Mouse (Mus musculus): ENCODE measurements around the gene Rassf9. TPM values are rescaled to one million over a fixed set of nuclear protein-coding genes. Genes with fewer than 3 reads are reported as not detected.

Rassf9 gene
- polyA plus RNA-seq (2015; fragmentation: Nextera tagmentation; extraction: Ambion mirVana): 0.20 TPM in 2 replicates

- WGBS (ENCODE audit: insufficient replicate concordance): 23% methylated on average over 5 of the region's 5 CpGs
- H3K4me2 ChIP-seq (ENCODE audit: low read depth, low read length): no peak within 1 kb of the TSS
These were observed at the start of gene Rassf9 for GRCm38 (mm10) chr10:102511807-102512461. TSS of gene Rassf9 (plus strand) at chr10:102512222.

DNA sequence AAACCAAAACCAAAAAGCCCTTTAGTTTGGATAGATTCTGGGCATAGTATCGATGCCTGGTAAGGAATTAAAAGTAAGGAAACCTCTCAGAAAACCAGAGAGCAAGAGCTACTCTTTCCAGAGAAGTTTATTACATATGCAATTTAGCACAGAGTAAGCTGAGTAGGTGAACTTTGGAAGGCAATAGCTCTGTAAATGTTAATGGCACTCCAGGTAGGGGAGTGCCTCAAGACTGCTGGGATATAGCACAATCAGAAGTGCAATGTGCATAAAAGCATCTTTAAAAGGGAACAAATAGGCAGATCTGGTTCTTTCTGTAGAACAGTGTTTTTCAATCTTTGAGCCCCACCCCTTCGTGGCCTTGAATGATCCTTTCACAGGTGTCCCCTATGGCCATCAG, 42.6 kb upstream of the Rassf9 start:
- Histone ChIP-seq H3K9ac (replicated peaks) (no peak overlapping the region), H3K36me3 (replicated peaks; ENCODE audit: insufficient read depth, low read length) (no peaks in the 10 kb centered on the region), H3K4me1 (ENCODE audit: insufficient read depth) (no peaks in the 10 kb centered on the region), H3K4me2 (ENCODE audit: low read depth, low read length) (no peak overlapping the region), H3K27me3 (ENCODE audit: insufficient read depth, low read length) (no peaks in the 10 kb centered on the region), H3K4me3 (ENCODE audit: low read depth, low read length) (no peak overlapping the region), H3K9me3 (ENCODE audit: low read length) (no peaks in the 10 kb centered on the region), H3K27ac (ENCODE audit: low read depth) (no peak overlapping the region)
- DNase-seq: no peak
- TF ChIP-seq CTCF (IDR thresholded peaks at IDR 0.05; ENCODE audit: low read depth) (no peak), EP300 (IDR thresholded peaks at IDR 0.05; ENCODE audit: low read depth) (no peak)
- ATAC-seq: no peak
- 66% methylated on average over 2 of the region's 2 CpGs for WGBS (ENCODE audit: insufficient replicate concordance)

More at GRCm38 (mm10) chr10:102511807-102512461, at the start of gene Rassf9:
- H3K4me3 ChIP-seq (ENCODE audit: low read depth, low read length): no peak within 1 kb of the TSS
- H3K27ac ChIP-seq (ENCODE audit: low read depth): no peak within 1 kb of the TSS
- no peaks in the 10 kb centered on the region for H3K36me3 ChIP-seq (replicated peaks; ENCODE audit: insufficient read depth, low read length)
- H3K9ac ChIP-seq (replicated peaks): no peak within 1 kb of the TSS
- DNase-seq (no peak), ATAC-seq (0 out of 2 replicates have a peak, but pooled peaks have one; percentile 33)
- H3K4me1 ChIP-seq (ENCODE audit: insufficient read depth): no peaks in the 10 kb centered on the region
- TF ChIP-seq EP300 (IDR thresholded peaks at IDR 0.05; ENCODE audit: low read depth) (no peak), CTCF (IDR thresholded peaks at IDR 0.05; ENCODE audit: low read depth) (no peak)
- no peaks in the 10 kb centered on the region for H3K27me3 ChIP-seq (ENCODE audit: insufficient read depth, low read length)
- H3K9me3 ChIP-seq (ENCODE audit: low read length): no peaks in the 10 kb centered on the region

- TF ChIP-seq EP300 (IDR thresholded peaks at IDR 0.05; ENCODE audit: low read depth): no peak
- TF ChIP-seq CTCF (IDR thresholded peaks at IDR 0.05; ENCODE audit: low read depth): no peak
- no peak within 1 kb of the TSS for H3K9ac ChIP-seq (replicated peaks)
- H3K4me1 ChIP-seq (ENCODE audit: insufficient read depth): no peaks in the 10 kb centered on the region
- no peak within 1 kb of the TSS for H3K4me3 ChIP-seq (ENCODE audit: low read depth, low read length)
- H3K27me3 ChIP-seq (ENCODE audit: insufficient read depth, low read length): no peaks in the 10 kb centered on the region
- H3K4me2 ChIP-seq (ENCODE audit: low read depth, low read length): no peak within 1 kb of the TSS
- H3K27ac ChIP-seq (ENCODE audit: low read depth): no peak within 1 kb of the TSS
- no peaks in the 10 kb centered on the region for H3K9me3 ChIP-seq (ENCODE audit: low read length)
- DNase-seq (no peak), ATAC-seq (no peak)
- H3K36me3 ChIP-seq (replicated peaks; ENCODE audit: insufficient read depth, low read length): no peaks in the 10 kb centered on the region
- 9% methylated on average over 3 of the region's 3 CpGs for WGBS (ENCODE audit: insufficient replicate concordance)
These were observed 21.6 kb upstream of the Rassf9 start, which contains the start of gene Nts for GRCm38 (mm10) chr10:102490386-102490785. TSS of gene Nts (minus strand) at chr10:102490486.

DNA sequence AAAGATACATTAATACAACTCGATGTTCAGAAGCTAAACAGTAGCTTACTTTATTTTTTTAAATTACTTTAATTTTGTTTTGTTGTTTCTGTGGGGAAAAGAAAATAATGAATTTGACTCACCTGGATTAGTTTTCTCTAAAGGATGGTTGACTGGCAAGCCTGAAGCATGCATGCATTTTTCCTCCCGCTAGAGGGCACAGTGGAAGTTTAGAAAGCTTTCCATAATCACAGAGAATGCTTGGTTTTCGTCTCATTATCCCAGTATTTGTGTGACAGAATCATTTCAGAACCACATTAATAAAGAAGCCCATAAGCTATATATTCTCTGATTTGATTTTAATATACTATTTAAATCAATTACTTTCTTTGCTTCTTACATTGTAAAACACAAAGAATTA, 20.2 kb upstream of the Rassf9 start:
- Histone ChIP-seq H3K36me3 (replicated peaks; ENCODE audit: insufficient read depth, low read length) (no peaks in the 10 kb centered on the region), H3K4me2 (ENCODE audit: low read depth, low read length) (no peak overlapping the region), H3K4me3 (ENCODE audit: low read depth, low read length) (no peak overlapping the region), H3K9ac (replicated peaks) (no peak overlapping the region), H3K27ac (ENCODE audit: low read depth) (no peak overlapping the region), H3K4me1 (ENCODE audit: insufficient read depth) (no peaks in the 10 kb centered on the region), H3K27me3 (ENCODE audit: insufficient read depth, low read length) (no peaks in the 10 kb centered on the region), H3K9me3 (ENCODE audit: low read length) (no peaks in the 10 kb centered on the region)
- no peak for ATAC-seq
- WGBS (ENCODE audit: insufficient replicate concordance): 10% methylated on average over 3 of the region's 3 CpGs
- TF ChIP-seq EP300 (IDR thresholded peaks at IDR 0.05; ENCODE audit: low read depth): no peak
- TF ChIP-seq CTCF (IDR thresholded peaks at IDR 0.05; ENCODE audit: low read depth): peak; percentile 62
- peak; percentile 24 for DNase-seq

DNA sequence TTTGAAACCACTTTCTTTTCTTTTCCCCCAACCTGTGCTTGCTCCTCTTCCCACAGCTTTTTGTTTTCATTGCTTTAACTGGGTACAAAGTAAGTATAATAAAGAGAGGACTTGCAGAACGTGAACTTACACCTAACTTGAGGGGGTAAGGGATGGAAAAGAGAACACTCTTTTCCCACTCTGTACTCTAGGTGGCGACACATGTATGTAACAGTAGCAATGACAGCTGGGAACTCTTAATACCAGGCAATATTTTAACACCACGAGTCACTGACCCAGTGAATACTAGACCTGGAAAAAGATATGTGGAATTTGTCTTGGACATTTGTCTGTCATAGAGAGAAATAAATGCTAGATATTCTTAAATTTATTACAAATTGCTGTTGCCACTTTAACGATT, 13.3 kb upstream of the Rassf9 start:
- Histone ChIP-seq H3K9ac (replicated peaks) (no peak overlapping the region), H3K4me2 (ENCODE audit: low read depth, low read length) (no peak overlapping the region), H3K27me3 (ENCODE audit: insufficient read depth, low read length) (no peaks in the 10 kb centered on the region), H3K4me1 (ENCODE audit: insufficient read depth) (no peaks in the 10 kb centered on the region), H3K27ac (ENCODE audit: low read depth) (no peak overlapping the region), H3K9me3 (ENCODE audit: low read length) (no peaks in the 10 kb centered on the region), H3K36me3 (replicated peaks; ENCODE audit: insufficient read depth, low read length) (no peaks in the 10 kb centered on the region), H3K4me3 (ENCODE audit: low read depth, low read length) (no peak overlapping the region)
- ATAC-seq: no peak
- DNase-seq: no peak
- TF ChIP-seq CTCF (IDR thresholded peaks at IDR 0.05; ENCODE audit: low read depth) (peak; percentile 72), EP300 (IDR thresholded peaks at IDR 0.05; ENCODE audit: low read depth) (no peak)
- 20% methylated on average over 4 of the region's 4 CpGs for WGBS (ENCODE audit: insufficient replicate concordance)

DNA sequence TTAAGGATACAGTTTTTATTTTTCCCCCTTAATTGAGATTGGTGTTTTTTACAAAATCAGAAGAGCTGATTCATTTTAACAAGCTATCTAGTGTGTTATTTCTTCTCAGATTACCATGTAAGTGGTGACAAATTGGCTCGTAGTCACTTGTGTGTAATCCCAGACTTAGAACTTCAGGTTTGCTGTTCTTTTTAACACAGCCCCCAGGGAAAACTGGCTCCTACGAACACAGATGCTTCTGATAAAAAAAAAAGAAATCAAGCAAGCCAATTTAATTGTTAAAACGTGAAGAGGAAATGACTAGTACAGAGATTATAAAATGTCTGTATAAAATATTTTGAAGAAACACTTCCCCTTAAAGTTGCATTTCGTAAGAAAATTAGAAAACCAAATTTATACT, 4.6 kb upstream of the Rassf9 start:
- Histone ChIP-seq H3K9ac (replicated peaks) (no peak overlapping the region), H3K4me1 (ENCODE audit: insufficient read depth) (no peaks in the 10 kb centered on the region), H3K4me3 (ENCODE audit: low read depth, low read length) (no peak overlapping the region), H3K27me3 (ENCODE audit: insufficient read depth, low read length) (no peaks in the 10 kb centered on the region), H3K4me2 (ENCODE audit: low read depth, low read length) (no peak overlapping the region), H3K36me3 (replicated peaks; ENCODE audit: insufficient read depth, low read length) (no peaks in the 10 kb centered on the region), H3K9me3 (ENCODE audit: low read length) (no peaks in the 10 kb centered on the region), H3K27ac (ENCODE audit: low read depth) (no peak overlapping the region)
- ATAC-seq: no peak
- no peak for TF ChIP-seq CTCF (IDR thresholded peaks at IDR 0.05; ENCODE audit: low read depth)
- no peak for TF ChIP-seq EP300 (IDR thresholded peaks at IDR 0.05; ENCODE audit: low read depth)
- 67% methylated on average over 4 of the region's 4 CpGs for WGBS (ENCODE audit: insufficient replicate concordance)
- no peak for DNase-seq
